Mouse (Mus musculus) neutrophil, adult 5-6 weeks (primary cell): ENCODE results near the gene Lrrc36. TPM values are rescaled to one million over a fixed set of nuclear protein-coding genes. Genes with fewer than 3 reads are reported as not detected.

Experiments used
- ATAC-seq: fragments of 151-379, 151-347 bp; 2 replicates; pipeline ENCODE4 v1.8.0; 2017; ENCODE audit warnings: mild to moderate bottlenecking, moderate TSS enrichment; ENCODE audit not compliant: insufficient number of reproducible peaks, poor library complexity, low FRiP score, severe bottlenecking; ENCODE audit errors: extremely low read depth
- total RNA-seq: library from RNA; stranded (forward); fragments of 200-1000 nt; gene quantifications from 2 replicates; pipeline ENCODE4 v1.2.3, GENCODE M21; 2017

Gene Lrrc36
- total RNA-seq, 1 experiment from 2014 or later, result not detected

GRCm38 (mm10) chr8:105422006-105422405, 8.6 kb downstream of the Lrrc36 start:
- no peak for ATAC-seq

DNA sequence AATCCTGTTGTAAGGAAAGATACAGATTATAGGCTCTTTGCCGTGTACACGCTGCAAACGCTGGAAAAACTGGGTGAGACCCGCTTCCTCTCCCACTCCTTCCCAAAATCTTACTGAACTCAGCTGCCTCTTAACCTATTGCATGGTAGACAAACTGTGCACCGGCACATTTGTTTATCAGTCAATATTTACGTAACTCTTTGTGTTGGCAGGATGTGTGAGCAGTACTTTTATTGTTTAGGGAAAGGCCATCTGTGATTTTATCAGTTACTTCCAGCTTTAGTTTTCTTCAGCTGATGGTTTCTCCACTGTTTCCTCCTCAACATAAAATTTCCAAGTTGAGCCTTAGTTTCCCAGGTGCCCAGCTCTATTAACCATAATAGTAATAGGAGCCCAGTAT, 13.5 kb downstream of the Lrrc36 start:
- ATAC-seq, result no peak

DNA sequence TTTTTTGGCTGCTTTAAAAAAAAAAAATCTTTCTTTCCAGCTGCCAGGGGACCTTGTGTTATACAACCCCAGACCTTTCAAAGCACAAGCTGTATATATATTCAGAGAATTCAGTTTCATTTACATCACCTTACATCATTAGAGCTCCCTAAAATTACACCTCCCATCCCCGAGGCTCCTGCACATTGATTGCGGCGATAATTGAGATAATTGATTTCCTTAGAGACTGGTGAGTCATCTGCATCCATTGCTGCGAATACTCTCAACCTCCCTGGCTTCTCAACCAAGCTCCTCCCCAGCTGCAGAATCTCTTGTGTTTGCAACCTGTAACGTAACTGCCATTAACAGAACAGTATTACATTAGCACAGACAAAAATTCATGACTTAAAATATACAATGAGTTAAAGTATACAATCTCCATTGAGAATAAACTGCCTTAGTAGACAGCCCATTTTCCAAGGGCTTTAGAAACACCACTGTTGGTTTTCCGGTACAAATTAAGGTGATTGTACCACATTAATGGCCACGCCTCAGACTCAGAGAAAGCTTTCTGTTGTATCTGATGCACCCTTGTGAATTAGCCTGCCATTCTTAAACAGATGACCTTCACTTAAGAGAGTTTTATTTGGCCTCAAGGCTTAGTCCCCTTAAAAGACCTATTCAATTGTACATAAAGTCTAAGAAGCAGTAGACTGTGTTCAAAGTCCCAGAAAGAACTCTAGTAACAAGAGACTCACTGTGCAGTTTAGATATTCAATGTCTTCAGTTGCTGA, 18.6 kb downstream of the Lrrc36 start:
- no peak for ATAC-seq

DNA sequence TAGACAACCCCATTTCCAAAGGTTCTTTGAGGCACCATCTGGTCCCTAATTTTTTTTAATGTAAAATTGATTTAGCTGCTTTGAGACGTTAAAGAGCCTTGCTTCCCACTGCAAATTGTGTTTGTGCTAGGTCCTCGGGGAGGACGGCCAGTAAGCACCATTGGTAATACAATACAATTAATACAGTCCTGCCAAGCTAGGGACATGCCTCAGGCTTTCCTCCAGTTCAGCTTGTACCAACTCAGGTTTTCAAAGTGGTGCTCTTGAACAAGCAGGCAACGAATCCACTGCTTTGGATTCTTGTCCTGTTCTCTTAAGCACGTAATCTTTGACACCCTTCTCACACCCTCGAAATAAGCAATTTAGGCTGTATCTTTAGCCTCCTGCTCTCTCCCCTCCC, 19.6 kb downstream of the Lrrc36 start:
- ATAC-seq, result no peak

GRCm38 (mm10) chr8:105433511-105433910, 20.1 kb downstream of the Lrrc36 start:
- ATAC-seq, result no peak

DNA sequence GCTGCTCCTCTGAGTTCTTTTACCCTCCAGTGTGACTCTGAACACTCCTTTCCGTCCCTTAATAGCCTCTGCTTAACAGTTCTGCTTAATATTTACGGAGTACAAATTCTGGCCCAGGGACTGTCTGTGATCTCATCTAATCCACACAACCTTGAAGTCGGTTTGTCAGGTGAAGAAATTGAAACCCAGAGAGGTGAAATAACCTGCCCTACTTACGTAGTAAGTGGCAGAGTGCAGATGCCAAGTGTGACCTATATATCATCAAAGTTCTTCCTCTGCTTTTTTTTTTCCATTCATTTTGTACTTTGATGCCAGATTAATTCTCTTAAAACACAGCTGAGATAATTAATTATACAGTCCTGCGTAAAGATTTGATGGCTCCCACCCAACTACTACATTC, 20.8 kb downstream of the Lrrc36 start:
- ATAC-seq, result no peak

DNA sequence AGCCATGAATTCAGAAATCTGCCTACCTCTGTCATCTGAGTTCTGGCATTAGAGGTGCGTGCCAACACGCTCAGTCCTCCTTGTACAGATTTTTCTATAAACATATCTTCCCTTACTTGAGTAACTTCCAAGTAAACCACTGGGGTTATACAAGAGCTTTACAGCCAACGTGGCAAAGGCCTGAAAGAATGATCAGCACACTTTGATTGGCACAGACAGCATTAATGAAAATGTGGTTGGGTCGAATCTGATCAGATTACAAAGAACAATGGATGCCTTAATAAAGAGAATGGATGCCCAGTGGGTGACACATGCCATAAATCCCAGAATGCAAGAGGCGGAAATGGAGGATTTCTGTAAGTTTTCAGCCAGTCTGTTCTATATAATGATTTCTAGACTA, 22.8 kb downstream of the Lrrc36 start:
- no peak for ATAC-seq

DNA sequence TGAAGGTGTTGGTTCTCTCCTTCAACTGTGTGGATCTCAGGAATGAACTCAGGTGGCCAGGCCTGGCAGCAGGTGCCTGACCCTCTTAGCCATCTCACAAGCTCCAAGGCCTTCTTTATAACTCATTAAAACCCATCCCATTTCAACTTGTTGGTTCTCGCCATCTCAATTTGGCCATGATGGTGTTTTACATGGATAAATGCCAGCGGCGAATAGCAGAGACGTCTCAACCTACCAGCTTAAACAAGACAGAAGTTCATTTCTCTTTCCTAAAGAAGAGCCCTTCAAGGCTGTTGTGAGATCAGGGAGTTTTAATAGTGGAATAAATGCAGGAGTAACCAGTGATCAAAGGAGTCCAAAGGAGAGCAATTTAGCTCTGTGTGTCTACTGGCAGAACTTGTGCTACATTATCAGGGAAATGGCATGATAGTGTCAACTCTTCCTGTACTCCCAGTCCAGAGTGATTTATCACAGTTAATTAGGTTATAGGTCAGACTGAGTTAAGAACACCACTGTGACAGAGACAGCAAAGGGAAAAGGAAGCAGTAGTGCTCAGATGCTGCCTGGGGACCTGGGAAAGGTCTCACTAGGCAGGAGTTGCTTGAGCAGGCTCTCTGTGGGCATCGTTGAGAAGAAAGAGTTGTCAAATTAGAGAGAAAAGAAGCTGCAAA, 23.8 kb downstream of the Lrrc36 start:
- no peak for ATAC-seq

- ATAC-seq, result no peak
Measured at GRCm38 (mm10) chr8:105438865-105439264, 25.5 kb downstream of the Lrrc36 start.

DNA sequence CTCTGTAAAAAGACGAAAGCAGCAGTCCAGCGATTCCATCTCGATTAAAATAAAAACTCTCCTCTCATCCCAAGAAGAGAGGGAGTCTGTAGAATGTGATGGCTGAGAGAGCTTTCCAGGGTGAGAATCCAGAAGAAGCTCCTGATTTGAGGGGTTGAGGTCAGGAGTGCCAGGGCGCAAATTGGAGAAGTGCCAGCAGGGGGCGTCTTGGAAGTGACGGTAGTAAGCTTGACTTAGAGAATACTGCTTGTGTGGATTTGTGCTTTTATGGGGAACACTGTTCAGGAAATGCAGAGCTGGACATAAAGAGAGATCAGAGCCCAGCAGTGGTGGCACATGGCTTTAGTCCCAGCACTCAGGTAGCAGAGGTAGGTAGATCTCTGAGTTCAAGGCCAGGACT, 28.1 kb downstream of the Lrrc36 start:
- no peak for ATAC-seq

DNA sequence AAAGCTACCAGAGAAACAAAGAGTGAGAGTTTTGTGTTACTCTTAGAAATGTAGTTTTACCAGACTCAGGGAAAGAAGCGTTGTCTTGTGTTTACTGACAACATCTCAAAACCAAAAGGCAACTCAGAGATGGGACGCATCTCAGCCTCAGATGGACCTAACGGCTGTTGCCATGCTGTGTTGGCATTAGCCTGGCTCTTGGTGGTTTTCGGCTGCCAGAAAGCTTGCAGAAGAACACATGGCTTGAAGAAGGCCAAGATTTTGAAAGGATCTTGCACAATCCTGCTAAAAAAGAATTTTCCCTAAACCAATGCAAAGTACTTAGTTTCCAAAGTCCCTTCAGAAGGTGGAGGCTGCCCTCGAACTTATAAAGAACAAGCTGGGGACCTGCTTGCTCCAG, 29.3 kb downstream of the Lrrc36 start:
- ATAC-seq, result no peak

GRCm38 (mm10) chr8:105445296-105446126, 32.1 kb downstream of the Lrrc36 start:
- ATAC-seq, result no peak

GRCm38 (mm10) chr8:105446127-105446552, 32.8 kb downstream of the Lrrc36 start:
- ATAC-seq, result no peak

DNA sequence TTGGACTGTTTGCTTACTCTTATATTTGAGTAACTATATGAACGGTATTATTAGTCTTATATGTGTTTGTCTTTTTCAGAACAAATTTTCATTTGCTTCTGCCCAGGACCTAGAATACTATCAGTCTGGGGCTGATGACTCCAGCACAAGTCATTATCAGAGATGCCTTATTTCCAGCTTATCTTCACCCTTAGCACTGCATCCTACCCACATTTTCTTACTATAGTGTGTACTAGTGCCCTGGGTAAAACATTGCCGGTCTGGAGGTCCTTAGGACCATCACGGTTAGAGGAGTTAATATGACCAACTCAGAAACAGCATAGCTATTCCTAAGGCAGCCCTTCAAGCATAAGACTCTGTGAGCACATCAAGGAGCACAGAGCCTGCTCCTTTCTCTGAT, 34.8 kb downstream of the Lrrc36 start:
- no peak for ATAC-seq

DNA sequence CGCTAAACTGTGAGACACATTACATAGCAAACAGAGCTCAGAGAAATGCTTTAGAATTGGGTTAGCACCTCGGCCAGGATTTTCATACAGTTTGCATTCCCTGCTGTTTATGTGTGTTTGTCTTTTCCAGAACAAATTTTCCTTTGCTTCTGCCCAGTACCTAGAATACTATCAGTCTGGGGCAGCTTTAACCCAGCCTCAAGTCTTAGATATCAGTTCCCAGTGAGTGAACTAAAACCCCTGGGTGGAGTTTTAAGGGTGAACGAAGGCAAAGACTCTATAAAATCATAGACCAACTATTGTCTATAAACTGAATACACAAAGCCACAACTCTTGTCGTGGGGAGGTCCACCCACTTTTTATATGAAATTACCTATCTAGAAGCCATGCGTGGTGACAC, 35.2 kb downstream of the Lrrc36 start:
- no peak for ATAC-seq

GRCm38 (mm10) chr8:105450977-105451376, 37.6 kb downstream of the Lrrc36 start:
- ATAC-seq, result no peak

DNA sequence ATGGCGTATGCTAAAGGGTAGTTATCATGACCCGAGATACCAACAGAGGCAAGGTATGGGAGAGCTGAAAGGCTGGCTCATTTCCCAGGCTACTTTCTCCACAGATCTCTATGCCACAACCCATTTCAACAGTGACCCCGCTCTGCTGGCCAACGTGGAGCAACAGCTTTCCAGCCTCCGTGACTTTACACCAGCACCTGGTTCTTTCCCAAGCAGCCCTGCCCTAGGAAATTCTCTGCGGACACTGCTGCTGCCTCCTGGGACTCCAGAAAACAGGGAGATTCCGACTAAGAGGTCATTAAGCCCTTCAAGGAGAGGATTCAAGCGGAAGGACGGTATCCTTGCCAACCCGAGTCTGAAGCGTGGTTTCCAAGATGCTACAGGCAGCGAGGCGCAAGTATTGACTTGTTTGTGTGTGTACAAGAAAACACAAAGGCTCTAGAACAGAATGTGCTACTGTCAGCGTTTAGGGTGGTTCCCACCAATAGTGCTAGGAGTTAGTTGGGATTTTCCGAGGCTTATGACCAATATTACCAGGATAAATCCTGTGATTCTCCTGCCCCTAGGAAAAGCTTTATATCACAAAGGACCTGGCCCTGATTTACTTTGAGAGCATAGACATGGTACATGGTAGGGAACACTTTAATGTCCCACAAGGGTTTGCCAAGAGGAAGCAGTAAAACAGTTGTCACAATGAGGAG, 38.7 kb downstream of the Lrrc36 start:
- no peak for ATAC-seq

DNA sequence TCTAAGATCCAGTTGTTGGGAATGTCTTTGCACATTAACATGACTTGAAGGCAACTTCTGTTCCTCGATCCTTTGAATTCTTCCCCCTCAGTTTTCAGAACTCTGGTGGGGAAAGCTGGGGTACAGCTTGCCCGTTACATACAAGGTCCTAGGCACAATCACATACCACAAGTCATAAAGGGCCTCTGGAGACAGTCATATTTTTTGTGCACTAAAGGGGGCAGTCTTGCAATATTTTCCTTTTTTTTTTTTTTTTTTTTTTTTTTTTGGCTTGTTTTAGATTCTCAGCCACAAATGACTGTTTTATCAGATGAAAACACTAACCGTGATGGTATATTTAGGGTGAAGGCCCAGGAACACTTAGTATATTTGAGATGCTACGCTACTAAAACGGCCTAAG, 39.9 kb downstream of the Lrrc36 start:
- no peak for ATAC-seq

GRCm38 (mm10) chr8:105454088-105454487, 40.7 kb downstream of the Lrrc36 start:
- ATAC-seq, result no peak
